Mouse (Mus musculus) adrenal gland, postnatal 10 days (tissue): ENCODE data around the gene Kcnma1. TPM values are rescaled to one million over a fixed set of nuclear protein-coding genes. Genes with fewer than 3 reads are reported as not detected.

Experiments used
- DNase-seq: peaks from one replicate; pipeline ENCODE4 v3.0.0; 2021; ENCODE audit warnings: mixed read lengths
- total RNA-seq, 2 experiments: library from RNA; stranded (reverse); gene quantifications; 2 replicates each; pipeline ENCODE4 v1.2.3; 2021

Kcnma1 gene
- total RNA-seq, 2 experiments from 2014 or later: 27.2 to 48.2 TPM

DNA sequence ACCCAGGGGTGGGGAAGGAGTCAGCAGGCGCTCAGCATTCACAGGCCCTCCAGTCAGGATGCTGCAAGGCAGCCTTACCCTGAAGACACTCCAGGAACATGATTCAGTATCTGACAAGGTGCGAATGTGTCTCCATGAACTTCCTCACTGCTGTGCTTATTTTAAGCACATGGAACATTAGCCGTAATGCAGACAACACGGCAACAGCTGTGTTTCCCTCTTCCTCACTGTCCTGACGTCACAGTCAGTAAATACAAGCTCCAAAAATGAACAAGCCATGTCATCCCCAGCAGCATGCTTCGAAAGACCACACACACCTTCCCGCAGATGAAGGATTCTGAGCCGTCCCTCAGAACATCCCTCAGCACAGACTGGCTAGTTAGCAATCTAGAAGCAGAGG lies 47.8 kb downstream of the Kcnma1 start:
- DNase-seq: no peak

DNA sequence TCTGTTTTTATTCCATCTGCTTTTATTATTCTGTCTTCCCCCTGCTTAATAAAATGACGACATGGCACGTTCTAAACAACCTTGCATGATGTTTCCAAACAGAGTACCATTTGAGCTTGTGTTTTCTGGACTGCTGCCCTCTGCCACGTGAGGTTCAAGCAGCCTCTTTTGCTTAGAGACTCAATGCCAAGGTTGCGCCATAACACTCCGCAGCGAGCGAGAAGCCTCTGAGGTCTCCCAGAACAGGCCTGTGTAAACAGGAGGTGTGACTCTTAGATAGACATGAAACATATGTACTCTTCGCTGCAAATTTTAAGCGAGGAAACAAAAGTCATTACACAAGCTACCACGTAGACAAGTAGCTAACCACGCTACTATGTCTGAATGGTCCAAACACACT lies 55.2 kb downstream of the Kcnma1 start:
- DNase-seq: peak; percentile 75

GRCm38 (mm10) chr14:23957270-23957669 lies 57.0 kb downstream of the Kcnma1 start:
- DNase-seq: no peak

DNA sequence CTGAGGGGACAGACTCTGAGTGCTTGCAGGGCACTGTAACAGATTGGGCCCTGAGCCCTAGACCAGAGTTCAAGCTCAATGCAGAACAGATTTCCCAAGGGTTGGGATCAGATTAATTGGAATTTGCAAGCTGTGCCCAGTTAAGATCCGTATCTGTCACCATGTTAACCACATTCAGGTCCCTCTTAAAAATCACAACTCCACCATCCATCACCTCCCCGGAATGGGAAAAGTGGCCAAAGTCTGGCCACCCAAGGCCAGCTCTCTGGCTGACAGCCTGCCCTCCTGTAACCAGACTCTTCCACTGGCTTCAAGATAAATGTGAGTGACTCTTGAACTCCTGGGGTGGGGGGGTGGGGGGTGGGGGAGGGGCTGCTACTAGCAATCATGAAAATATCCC lies 70.4 kb downstream of the Kcnma1 start:
- peak; percentile 64 for DNase-seq

DNA sequence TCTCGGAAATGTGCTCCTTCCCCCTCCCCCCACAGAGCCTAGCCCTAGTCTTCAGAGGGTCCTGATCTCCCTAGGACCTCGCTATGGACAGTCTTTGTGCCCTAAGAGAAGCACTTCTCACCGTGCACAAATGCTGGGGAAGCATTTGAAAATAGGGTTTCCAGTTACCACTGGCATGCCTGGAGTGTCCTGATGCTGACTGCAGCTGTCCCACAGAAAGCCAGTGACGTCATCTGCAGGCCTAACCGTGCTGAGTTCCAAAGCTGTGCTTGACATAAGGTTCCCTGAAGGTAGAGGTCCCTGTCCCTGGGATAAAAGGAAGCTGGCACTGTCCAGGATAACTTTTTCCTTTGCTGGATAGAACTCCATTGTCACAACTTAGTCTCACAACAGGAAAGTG lies 71.1 kb downstream of the Kcnma1 start:
- no peak for DNase-seq

GRCm38 (mm10) chr14:23942103-23942502 lies 72.2 kb downstream of the Kcnma1 start:
- DNase-seq: peak; percentile 86

DNA sequence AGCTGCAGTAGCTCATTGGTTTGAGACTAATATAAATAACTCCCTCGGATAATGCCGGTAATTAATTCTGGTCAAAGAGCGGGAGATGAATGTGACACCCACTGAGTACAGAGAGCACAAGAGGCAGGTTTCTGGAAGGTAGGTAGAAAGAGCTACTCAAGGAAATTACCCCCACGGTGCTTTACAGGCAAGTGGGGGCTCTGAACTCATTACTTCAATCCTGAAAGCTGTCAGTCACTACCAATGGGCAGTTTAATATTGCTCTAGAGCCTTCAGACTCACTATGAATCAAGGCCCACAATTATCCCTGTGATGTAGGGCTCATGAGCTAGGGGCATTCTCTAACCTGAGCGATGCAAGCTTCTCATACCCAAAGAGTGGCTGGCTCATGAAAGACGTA lies 79.3 kb downstream of the Kcnma1 start:
- DNase-seq: no peak

GRCm38 (mm10) chr14:23931671-23932071 lies 82.6 kb downstream of the Kcnma1 start:
- DNase-seq: peak; percentile 67

DNA sequence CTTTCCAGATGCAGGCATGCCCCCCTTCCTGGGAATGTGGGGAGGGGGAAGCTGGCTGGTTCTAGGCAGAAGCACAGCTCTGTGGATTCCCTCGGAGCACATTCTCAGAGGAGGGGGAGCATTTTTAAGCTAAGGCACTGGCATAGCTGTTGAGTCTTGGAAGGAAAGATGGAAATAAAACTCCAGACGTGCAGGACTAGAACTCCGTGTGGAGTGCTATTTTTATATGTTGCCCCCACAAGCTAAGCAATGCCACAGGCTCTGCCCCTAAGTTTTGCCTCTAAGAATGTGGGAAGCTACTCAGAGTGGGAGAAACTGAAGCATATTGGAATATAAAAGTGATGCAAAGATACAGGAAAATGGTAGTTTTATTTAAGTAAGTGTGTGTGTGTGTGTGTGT lies 85.1 kb downstream of the Kcnma1 start:
- DNase-seq: no peak

- no peak for DNase-seq
These were observed 90.9 kb downstream of the Kcnma1 start for GRCm38 (mm10) chr14:23923356-23923755.

- DNase-seq: no peak
These were observed 91.5 kb downstream of the Kcnma1 start for GRCm38 (mm10) chr14:23922755-23923154.

DNA sequence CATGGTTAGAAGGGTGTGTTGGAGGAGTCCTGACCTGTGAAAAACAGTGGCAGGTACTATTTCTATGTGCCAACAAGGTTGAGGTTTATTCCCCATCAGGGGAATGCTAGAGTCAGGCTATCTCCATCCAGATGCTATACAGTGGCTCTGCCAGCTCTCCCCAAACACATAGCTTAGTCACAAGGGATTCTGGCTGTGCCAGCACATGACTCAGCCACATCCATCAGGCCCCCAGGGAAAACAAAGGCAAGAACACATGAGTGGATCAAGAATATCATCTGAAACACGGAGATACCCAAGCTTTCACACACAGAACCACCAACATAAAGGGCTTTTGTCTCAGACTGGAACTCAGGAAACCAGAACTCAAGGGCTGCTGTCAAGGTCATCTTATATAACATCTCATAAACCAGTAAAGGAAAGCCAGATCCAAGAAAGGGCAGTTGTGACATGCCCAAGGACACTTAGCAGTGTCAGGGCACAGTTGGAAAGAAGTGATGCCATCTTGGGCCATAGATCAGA lies 103.1 kb downstream of the Kcnma1 start:
- peak; percentile 63 for DNase-seq

DNA sequence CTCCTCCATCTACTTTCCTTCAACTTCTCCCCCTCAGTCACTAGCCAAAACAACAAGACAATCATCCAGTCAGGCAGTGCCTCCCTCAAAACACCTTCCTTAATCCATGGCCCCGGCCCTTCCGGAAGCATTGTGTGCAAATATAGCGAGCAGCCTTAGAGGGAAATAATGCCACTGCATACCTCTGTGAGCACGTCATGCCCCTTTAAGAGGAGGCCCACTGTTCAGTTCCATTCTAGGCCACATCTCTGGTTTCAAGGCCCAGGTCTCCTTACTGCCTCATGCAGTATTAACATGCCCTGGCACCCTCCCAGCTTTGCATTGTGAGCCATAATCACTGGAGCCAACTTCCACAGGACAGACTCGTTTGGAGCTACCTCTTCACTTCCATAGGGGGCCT lies 105.7 kb downstream of the Kcnma1 start:
- DNase-seq: no peak

DNA sequence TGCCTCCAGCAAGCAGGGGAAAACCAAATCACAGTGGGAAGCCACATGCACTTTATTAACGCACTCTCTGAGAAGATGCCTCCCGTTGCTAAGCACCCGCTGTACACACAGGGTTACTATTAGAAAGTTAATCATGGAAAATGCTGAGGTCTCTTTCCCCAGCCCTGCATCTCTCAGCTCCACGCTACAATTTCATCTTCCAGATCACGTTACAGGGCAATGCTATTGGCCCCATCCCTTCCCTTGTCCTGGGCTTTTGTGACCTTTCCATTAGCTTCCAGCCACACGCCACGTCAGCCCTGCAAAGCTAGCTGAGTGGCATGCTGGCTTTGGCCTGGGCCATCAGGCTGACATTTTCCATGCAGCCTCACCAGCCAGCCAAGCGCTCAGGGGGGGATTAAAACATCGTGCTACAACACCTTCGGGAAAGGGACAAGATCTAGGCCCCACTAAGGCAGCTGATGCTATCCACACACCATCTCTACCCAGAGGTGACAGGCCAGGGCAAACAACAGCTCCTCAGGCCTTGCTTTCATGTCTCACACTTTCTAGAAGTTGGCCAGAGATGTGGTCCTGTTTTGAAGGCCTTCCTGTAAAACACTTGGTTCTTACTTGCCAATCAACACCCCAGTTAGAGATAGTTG lies 111.5 kb downstream of the Kcnma1 start:
- DNase-seq: peak; percentile 33

GRCm38 (mm10) chr14:23899462-23899861 lies 114.8 kb downstream of the Kcnma1 start:
- no peak for DNase-seq

DNA sequence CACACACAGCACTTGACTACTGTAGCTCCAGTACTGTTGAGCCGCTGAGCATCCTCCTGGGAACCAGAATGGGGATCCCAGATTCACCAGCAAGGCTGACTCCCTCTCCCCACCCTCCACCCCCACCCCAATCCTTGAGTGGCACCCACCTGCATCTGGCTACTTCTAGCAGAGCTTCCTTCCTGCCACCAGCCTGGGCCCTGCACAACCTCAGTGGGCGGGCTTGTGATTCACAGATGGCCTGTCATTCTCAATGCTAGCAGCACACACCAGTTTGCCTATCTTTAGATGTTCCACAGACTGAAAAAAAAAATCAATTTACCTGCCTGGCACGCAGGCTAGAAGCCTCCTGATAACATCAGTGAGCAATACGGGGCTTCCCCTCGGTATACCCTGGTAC lies 116.5 kb downstream of the Kcnma1 start:
- DNase-seq: no peak

DNA sequence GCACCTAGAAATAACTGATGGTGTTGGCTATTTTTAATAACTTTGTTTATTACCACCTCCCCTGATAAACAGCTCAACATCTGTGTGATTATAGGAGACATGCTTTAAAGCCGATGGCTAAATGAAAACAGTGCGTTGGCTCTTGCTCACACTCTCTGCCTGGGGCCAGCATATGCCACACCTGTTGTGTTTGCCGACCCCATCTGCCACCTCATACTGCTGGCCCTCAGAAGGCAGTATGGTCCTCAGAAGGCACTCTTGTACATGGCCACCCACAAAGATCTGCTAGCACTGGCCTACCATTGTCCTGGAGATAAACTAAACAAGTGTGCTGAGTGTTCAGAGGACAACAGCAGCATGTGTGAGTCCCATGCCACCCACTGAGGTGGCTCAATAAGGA lies 118.3 kb downstream of the Kcnma1 start:
- DNase-seq: no peak

DNA sequence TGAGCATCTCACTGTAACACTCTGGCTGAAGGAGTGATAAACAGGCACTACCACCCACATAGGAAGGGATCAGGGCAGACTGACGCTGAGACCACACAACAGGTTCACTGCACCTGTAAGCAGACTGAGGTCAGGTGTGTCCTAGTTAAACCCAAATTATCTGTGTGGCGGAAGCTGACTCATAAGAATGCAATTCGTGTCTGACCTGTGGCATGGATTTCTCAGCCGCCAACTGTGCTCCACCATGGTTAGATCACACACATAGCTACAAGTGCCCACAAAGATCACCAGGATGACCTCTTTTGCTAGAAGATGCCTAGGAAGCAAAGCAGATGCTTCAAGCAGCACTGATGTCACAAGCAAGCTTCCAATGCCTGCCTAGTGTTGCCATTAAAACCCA lies 128.2 kb downstream of the Kcnma1 start:
- DNase-seq: no peak

GRCm38 (mm10) chr14:23885539-23885938 lies 128.8 kb downstream of the Kcnma1 start:
- DNase-seq: peak; percentile 71

GRCm38 (mm10) chr14:23885071-23885470 lies 129.2 kb downstream of the Kcnma1 start:
- no peak for DNase-seq

GRCm38 (mm10) chr14:23882001-23882400 lies 132.3 kb downstream of the Kcnma1 start:
- DNase-seq: no peak

DNA sequence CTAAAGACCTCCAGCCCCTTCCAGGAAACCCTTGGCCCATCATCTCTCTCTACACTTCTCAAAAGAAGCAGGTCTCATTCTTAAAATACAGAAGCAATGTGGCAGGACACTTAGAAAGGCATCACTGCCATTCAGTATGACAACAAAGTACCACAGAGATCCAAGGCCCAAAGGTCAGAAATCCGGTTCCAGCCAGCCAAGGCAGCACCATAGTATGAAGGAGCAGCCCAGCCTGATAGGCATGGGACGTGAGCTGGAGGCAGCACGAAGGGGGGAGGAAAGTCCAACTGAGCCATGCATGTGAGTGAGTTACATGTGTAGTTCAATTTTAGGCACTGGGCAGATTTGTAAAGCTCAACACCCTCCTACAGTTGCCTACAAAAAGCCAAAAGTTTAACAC lies 135.0 kb downstream of the Kcnma1 start:
- DNase-seq: no peak

DNA sequence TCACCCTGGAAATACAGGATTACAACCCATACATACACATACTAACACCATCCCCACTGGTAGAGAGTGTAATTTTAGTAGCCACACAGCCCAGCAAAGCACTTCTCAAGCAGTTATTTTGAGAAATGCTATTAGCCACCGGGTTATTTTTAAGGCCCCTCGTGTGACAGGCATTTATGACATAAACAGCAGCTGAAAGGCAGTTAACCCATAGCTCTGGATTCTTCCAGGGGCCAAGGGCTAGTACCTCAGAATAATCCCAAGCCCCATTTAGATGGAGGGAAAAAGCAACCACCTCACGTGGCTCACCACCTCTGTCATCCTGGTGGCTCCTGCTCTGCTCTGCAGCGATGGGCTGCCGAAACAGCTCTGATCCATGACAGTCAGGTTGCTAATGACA lies 136.7 kb downstream of the Kcnma1 start:
- DNase-seq: no peak

DNA sequence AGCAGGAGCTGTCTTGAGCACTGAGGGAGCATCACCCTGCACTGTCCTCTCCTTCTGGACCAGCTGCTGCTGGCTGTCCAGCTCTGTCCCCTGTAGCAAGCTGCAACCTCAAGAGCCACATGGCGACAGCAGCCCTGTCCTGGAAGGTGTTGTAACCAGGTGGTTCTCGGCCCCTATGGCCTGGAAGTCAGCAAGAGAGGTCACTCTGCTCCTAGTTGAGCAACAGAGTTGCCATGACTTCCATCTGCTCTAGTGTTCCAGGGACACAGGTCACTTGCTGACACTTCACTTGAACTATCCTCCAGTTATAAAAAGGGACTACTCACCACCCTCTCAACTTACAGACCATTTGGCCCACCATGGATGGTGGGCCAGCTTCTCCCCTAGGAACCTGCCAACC lies 139.7 kb downstream of the Kcnma1 start:
- no peak for DNase-seq

DNA sequence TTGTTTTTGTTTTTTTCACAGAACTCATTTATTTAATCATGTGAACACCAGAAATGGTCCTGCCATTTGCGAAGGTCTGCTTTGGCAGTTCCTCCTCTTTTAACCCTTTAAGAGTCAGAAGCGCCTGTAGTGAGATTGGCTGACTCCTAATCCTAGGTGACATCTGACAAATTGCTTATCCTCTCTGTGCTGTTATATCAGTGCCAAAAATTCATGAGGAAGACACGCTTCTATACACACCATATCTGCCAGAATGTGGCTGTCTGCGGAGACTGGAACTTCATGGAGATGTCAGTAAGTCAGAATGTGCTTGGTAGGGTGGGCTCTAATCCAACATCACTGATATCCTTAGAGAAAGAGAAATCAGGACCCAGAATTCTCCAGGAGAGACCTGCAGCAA lies 157.3 kb downstream of the Kcnma1 start:
- no peak for DNase-seq
